Mouse (Mus musculus): ENCODE data around the gene Baz1a. TPM values are rescaled to one million over a fixed set of nuclear protein-coding genes. Genes with fewer than 3 reads are reported as not detected.

Baz1a gene
- polyA plus RNA-seq, 1 experiment, result 3.1 TPM

DNA sequence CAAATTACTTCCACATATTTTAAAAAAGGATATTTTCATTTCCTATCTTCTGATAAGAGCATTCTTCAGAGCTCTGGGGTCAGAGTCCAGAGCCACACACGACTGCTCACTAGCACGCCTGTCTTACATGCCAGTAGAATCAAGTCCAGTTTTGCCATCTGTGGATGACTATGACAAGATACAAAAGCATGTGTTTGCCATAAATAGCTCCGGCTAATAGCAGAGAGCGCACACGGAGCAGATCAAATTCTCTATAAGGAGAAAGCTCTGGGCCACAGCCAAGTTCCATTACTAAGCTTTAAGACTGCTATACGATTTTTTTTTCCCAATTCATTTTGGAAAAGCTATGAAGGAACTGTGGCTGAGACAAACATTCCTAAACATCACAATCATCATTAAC lies 154.6 kb downstream of the Baz1a start:
- WGBS, result 18% methylated on average over 6 of the region's 6 CpGs
- H3K27ac ChIP-seq (ENCODE audit: insufficient read depth, low read depth, low read length), result no peak overlapping the region
- no peak for TF ChIP-seq POLR2A (IDR thresholded peaks at IDR 0.05; ENCODE audit: low read depth, low read length)
- no peak for TF ChIP-seq CTCF (IDR thresholded peaks at IDR 0.05; ENCODE audit: extremely low read depth, insufficient read length, insufficient replicate concordance, low read depth, low read length)
- H3K4me3 ChIP-seq (ENCODE audit: low read depth, low read length), result no peak overlapping the region
- H3K27me3 ChIP-seq (ENCODE audit: control insufficient read depth, insufficient read depth, low read length), result no peaks in the 10 kb centered on the region
- H3K4me1 ChIP-seq (ENCODE audit: control insufficient read depth, insufficient read depth, insufficient read length, low read length), result peaks cover 13% of the 10 kb centered on the region
- H3K36me3 ChIP-seq (ENCODE audit: control insufficient read depth, insufficient read depth, low read length), result peaks cover 17% of the 10 kb centered on the region

DNA sequence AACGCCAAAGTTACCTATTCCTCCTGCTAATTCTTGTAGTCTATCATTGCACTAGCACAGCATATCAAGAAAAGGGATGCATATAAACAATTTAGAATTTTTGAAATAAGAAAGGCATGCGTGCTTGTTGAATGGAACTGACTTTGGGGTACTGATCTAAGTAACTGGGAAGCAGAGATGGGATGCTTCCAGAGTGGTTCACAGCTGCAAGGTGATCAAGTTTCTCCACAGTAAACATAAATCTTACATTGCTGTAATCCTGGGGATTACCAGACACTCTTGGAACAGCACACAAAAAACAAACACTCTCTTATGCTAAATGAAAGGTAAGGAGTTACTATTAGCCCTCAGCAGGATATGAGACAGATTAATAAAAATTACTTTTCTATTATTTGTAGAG lies 163.6 kb downstream of the Baz1a start:
- Histone ChIP-seq H3K36me3 (ENCODE audit: control insufficient read depth, insufficient read depth, low read length) (peaks cover 1% of the 10 kb centered on the region; the same call in 1 of the 2 replicates), H3K4me1 (ENCODE audit: control insufficient read depth, insufficient read depth, insufficient read length, low read length) (no peaks in the 10 kb centered on the region), H3K27me3 (ENCODE audit: control insufficient read depth, insufficient read depth, low read length) (no peaks in the 10 kb centered on the region), H3K4me3 (ENCODE audit: low read depth, low read length) (no peak overlapping the region), H3K27ac (ENCODE audit: insufficient read depth, low read depth, low read length) (no peak overlapping the region)
- 87% methylated on average over 2 of the region's 2 CpGs for WGBS
- TF ChIP-seq CTCF (IDR thresholded peaks at IDR 0.05; ENCODE audit: extremely low read depth, insufficient read length, insufficient replicate concordance, low read depth, low read length) (no peak), POLR2A (IDR thresholded peaks at IDR 0.05; ENCODE audit: low read depth, low read length) (no peak)

DNA sequence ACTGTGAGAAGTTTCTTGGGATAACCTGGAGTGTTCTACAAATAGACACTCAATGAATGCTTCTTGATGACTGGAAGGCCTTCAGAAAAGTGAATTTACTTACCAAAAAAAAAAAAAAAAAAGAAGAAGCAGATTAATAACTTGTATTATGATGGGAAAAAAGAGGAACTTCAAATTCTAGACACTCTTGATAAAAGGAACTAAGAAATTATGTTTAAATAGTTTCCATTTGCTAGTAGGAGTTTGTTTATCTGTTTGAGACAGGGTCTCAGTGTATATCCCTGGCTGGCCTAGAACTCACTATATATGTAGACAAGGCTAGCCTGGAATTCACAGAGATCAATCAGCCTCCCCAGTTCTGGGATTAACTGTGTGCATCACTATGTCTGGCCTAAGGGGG lies 169.7 kb downstream of the Baz1a start:
- no peak overlapping the region for H3K27ac ChIP-seq (ENCODE audit: insufficient read depth, low read depth, low read length)
- TF ChIP-seq CTCF (IDR thresholded peaks at IDR 0.05; ENCODE audit: extremely low read depth, insufficient read length, insufficient replicate concordance, low read depth, low read length) (no peak), POLR2A (IDR thresholded peaks at IDR 0.05; ENCODE audit: low read depth, low read length) (no peak)
- no peaks in the 10 kb centered on the region; the same call in 1 of the 2 replicates for H3K4me1 ChIP-seq (ENCODE audit: control insufficient read depth, insufficient read depth, insufficient read length, low read length)
- H3K36me3 ChIP-seq (ENCODE audit: control insufficient read depth, insufficient read depth, low read length), result no peaks in the 10 kb centered on the region
- H3K27me3 ChIP-seq (ENCODE audit: control insufficient read depth, insufficient read depth, low read length), result no peaks in the 10 kb centered on the region
- H3K4me3 ChIP-seq (ENCODE audit: low read depth, low read length), result no peak overlapping the region

Other genes starting within 250 kb of the Baz1a start
- 3.3 and 14.1 TPM in 2 replicates for gene Snx6, start 218.6 kb downstream of the Baz1a start, polyA plus RNA-seq (2012; rRNA removed)
- 0.75 and 0.85 TPM in 2 replicates for gene Cfl2, start 151.5 kb downstream of the Baz1a start, polyA plus RNA-seq (2012; rRNA removed)
- not detected in 2 replicates for gene Gm20403, start 27.8 kb downstream of the Baz1a start, polyA plus RNA-seq (2012; rRNA removed)
- 1.4 and 1.7 TPM in 2 replicates for gene 2700097O09Rik, start 65.8 kb upstream of the Baz1a start, polyA plus RNA-seq (2012; rRNA removed)
- 2.5 and 6.4 TPM in 2 replicates for gene Srp54a, start 65.9 kb upstream of the Baz1a start, polyA plus RNA-seq (2012; rRNA removed)
- gene Fam177a, start 110.1 kb upstream of the Baz1a start, polyA plus RNA-seq (2012; rRNA removed), result 1.5 and 4.0 TPM in 2 replicates
- 3.6 and 9.7 TPM in 2 replicates for gene Srp54b, start 140.8 kb upstream of the Baz1a start, polyA plus RNA-seq (2012; rRNA removed)
- gene 1700047I17Rik2, start 185.2 kb upstream of the Baz1a start, polyA plus RNA-seq (2012; rRNA removed), result not detected in 2 replicates
- gene Srp54c, start 215.8 kb upstream of the Baz1a start, polyA plus RNA-seq (2012; rRNA removed), result 1.3 and 1.6 TPM in 2 replicates